Mouse (Mus musculus): ENCODE measurements at regions not wholly inside any gene's neighbourhood (a gene's known extent, or its start where the extent isn't known, plus 50 kb on each side); places are given as distances from the start of the nearest gene placed in this dataset.

GRCm38 (mm10) chr5:51923417-51923816 is 266.9 kb downstream of the Dhx15 start:
- no peak for DNase-seq (ENCODE audit: low read depth, low spot score)

DNA sequence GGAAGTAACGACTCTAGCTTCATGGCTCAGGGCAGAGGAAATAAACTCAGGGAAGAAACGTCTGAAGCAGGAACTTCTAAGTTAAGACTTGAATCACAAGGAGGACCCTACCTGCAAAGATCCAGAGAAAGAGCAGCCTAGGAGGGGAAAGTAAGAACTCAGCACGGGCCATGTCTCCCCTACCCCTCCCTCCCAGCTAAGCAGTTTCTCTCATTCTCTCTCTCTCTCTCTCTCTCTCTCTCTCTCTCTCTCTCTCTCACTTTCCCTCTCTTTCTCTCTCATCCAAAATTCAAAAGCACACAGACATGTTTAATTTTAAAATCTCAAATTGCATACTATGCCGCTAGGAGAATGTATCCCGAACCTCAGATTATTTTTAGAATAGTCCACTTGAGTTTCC is 267.3 kb downstream of the Dhx15 start:
- DNase-seq (ENCODE audit: low read depth, low spot score) = no peak

- DNase-seq (ENCODE audit: low read depth, low spot score) = no peak
Observed at GRCm38 (mm10) chr5:51922494-51922893, 267.8 kb downstream of the Dhx15 start.

DNA sequence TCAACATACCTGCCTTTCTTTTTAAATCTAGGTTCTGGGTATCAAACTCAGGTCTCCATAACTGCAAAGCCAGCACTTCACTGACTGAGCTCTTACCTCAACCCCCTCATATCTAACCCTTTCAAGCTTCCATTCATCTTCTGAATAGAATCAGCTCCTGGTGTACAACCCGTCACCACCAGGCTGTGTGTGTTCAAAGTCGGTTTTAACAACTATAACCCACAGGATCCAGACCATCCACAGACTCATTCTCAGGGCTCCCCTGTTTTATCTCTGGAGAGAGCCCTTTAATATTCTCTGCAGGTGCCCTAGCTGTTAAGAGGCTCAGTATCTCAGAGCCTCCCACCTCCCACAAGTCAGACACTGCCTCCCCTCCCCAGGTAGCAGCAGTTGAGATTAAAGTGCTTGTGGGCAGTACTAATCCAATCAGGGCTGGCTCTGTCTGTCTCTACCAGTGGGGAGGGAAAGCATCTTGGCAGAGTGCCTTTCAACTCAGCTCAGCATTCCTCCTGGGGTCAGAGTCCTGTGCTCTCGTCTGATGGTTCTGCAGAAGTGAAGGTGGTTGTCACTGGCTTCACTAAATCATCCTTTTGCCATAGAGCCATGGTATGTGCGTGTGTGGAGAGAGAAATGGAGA is 272.4 kb downstream of the Dhx15 start:
- no peak for DNase-seq (ENCODE audit: low read depth, low spot score)

DNA sequence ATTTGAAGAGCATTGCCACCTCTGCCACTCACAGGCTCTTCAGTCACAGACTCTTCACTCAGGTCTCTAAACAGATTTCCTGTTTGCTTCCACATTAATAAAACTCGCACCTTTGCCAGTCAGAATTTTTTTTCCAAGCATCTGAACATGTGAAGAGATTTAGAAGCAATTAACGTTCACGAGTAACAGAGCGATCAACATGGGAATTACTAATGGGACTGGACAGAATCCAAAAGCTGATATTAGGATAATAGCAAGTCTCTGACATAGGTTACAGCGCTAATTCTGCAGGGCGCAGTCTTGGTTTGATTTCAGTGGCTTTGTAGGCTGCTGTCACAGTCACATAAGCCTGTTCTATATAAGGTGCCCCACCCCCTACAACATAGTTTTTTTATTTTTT is 275.6 kb downstream of the Dhx15 start:
- DNase-seq (ENCODE audit: low read depth, low spot score) = no peak

- no peak for DNase-seq (ENCODE audit: low read depth, low spot score)
Observed at GRCm38 (mm10) chr5:51908861-51909260, 281.5 kb downstream of the Dhx15 start.

DNA sequence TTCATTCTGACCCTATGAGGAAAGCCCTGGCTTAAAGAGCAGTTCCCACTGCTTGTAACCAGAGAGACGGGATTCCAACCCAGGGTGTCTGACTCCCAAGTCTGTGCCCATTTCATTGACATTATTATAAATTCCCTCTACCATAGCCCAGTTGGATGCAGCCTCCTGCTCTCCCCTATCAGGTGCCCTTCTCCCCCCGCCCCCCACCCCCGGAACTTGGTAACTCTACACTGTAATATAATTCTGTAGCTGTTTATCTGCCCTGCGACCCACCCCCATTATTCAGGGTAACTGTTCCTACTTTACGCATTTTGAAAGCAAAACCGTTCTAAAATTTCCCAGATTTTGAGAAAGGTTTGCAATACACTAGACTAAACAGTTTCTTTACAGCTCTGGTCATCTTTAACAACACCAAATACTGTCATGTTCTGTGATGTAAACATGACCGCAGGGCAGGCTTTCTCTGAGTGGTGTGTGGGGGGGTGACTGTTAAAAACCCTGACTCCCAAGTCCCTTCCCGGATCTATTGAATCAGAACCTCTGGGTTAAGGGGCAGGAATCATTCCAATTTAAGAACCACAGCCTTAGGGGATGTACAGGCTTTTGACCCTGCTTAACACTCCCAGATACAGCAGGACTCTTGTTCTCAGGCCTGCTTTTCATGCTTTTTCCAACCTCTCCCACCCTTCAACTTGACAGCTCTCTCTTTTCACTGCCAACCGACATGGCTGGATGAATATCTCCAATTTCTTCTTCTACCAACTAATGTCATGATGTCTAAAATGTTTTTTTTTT is 283.8 kb downstream of the Dhx15 start:
- DNase-seq (ENCODE audit: low read depth, low spot score) = no peak

- no peak for DNase-seq (ENCODE audit: low read depth, low spot score)
Observed at GRCm38 (mm10) chr5:51894159-51894558, 296.2 kb downstream of the Dhx15 start.

DNA sequence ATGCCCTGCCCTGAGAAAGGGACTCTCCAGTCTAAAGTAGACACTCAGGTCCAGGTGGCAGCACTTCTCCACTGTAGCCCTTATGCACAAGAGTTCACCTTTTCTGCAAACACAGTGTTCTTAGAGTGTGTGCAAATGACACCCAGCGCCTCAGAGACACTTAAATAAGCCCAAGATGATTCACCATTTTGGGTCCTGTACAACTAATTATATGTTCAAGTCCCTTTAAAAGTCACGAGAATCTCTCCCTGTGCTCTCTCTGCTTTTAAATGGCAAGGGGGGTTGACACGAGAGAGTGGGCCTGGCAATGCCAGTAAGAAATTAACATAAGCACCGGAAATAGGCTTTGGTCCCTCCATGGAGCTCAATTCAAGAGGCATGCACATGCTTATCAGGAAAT is 299.0 kb downstream of the Dhx15 start:
- no peak for DNase-seq (ENCODE audit: low read depth, low spot score)

DNA sequence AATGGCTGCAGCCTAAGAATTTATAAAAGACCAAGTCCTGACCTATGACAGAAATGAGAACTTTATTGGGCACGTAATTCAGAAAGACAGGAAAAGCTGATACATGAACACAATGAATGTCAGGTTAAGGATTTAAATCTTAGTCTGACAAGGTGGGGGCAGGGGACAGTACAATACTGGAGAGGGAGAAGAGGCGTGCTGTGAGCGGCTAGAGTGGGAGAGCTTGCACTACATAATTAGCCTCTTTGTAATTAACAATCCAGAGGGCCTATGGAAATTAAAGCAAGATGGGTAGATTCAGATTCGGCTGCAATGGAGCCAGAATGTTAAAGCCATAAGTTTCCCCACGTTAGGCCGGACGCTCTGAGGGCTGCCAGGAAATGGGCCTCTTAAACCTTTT is 301.9 kb downstream of the Dhx15 start:
- no peak for DNase-seq (ENCODE audit: low read depth, low spot score)

DNA sequence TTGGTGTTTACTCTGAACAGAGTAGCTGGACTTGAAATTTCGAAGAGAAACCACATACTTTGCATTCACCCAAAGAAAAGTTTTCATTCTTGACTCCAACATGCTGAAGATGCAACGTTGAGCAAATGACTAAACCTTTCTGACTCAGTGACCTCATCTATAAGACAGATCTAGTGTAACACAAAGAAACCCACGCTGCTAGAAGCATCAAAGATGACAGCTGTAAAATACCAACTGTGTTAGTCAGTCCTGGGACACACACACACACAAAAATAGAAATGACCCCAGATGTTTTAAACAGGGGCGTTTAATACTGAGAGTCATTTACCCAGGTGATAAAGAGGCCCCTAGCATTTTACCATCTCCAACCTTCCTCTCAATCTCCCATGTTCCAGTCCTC is 307.7 kb downstream of the Dhx15 start:
- no peak for DNase-seq (ENCODE audit: low read depth, low spot score)

GRCm38 (mm10) chr5:51882173-51882572 is 308.1 kb downstream of the Dhx15 start:
- DNase-seq (ENCODE audit: low read depth, low spot score) = no peak

DNA sequence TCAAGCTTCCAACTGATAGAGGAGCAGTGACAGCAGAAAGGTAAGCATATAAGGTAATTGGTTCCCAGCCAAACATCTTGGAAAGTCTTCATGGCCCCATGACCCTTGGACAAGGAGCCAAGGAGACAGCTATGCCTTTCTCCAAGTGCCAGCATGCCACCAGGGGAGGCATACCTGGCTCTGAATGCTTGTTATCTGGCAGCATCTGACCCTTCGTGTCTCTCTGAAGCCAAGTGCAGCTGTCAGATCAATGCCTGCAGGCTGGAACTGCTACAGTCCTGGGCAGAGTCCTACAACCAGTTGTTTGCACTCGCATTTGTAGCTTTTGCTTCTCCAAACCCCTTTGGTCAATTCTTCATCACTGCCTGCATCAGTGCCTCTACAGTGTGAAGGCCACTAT is 309.3 kb upstream of the Ppargc1a start:
- no peak for DNase-seq (ENCODE audit: low read depth, low spot score)

DNA sequence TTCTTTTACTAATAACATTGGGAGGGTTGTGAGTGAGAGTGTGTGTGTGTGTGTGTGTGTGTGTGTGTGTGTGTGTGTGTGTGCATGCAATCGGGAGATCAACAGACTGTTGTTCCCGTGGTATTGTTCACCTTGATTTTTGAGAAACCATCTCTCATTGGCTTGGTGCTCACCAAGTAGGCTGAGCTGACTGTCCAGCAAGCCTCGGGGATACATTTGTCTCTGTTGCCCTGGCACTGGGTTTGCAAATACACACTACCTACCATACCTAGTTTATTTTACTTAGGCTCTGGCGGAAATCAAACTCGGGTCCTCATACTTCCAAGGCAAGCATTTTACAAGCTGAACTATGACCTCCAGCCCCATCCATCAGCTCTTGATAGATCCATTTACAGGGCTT is 306.0 kb upstream of the Ppargc1a start:
- no peak for DNase-seq (ENCODE audit: low read depth, low spot score)

DNA sequence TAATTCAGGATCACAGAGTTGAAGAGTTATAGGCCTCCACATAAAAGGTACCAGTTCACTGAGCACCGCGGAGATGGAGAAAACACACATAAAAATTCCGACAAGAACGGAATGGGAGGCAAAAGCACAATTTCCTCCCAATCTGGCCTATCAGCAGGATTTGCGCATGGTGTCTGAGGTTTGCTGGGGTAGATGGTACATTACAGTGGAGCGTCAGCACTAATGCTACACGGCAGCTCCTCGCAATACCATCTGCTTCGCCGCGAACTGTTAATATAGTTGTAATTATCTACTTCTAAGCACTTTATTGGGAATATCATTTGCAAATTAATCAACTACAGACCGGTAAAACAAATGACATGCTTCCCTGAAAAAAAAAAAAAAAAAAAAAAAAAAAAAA is 304.2 kb upstream of the Ppargc1a start:
- no peak for DNase-seq (ENCODE audit: low read depth, low spot score)

- DNase-seq (ENCODE audit: low read depth, low spot score) = no peak
Observed at GRCm38 (mm10) chr5:51868223-51868713, 300.7 kb upstream of the Ppargc1a start.

DNA sequence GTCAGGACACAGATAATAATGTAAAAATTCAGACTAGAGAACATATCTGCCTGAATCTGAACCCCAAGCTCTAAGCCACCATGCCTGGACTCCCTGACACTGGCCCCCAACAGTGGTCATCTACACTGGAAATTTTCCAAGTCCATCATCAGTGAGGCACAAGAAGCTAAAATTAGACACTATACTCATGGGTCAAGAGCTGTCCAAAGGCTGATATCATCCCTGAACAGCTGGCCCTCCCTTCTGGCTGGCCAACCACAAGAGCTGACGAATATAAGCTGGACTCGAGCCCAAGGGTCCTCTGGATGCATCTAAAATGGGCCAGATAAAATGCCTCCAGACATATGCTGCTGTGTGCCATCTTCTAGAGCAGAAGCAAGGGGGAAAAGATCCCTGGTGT is 298.5 kb upstream of the Ppargc1a start:
- no peak for DNase-seq (ENCODE audit: low read depth, low spot score)

DNA sequence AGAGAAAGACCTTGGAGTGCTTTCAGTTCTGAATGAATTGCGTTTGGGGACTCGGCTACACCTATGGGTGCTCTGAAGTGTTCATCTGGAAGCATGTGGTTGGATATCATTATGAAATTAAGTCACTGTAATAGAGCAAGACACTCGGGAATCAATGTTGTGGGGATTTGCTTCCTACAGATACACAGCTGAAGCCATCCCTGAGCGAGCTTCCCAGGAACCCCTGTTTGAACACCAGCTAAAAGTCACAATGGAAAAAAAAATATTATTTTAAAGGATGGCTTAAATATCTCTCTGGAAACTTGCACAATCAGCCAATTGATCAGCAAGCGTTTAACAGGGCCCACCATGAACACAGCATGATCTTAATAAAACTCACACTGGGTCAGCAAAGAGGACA is 293.0 kb upstream of the Ppargc1a start:
- DNase-seq (ENCODE audit: low read depth, low spot score) = no peak

- DNase-seq (ENCODE audit: low read depth, low spot score) = no peak
Observed at GRCm38 (mm10) chr5:51853456-51854124, 286.1 kb upstream of the Ppargc1a start.

GRCm38 (mm10) chr5:51850091-51850490 is 282.6 kb upstream of the Ppargc1a start:
- DNase-seq (ENCODE audit: low read depth, low spot score) = no peak

DNA sequence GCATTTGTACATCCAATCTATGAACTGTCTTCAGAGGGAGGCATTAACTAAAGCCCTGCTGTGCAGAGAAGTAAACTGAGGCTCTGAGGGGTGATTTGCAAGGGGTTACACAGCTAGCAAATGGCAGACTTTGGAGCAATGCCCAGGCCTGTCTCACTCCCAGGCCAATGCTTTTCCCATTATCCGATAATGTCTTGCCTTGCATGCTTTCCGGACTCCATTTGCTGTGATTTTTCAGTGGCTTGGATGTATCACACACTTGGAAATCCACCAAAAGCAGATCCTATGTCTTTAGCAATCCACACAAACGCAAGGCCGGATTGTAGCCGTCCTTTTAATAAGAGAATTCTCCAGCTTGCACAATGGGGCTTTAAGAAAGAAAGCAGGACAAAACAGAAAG is 281.7 kb upstream of the Ppargc1a start:
- DNase-seq (ENCODE audit: low read depth, low spot score) = no peak

GRCm38 (mm10) chr5:51842189-51842588 is 274.7 kb upstream of the Ppargc1a start:
- DNase-seq (ENCODE audit: low read depth, low spot score) = no peak

GRCm38 (mm10) chr5:51841763-51842162 is 274.2 kb upstream of the Ppargc1a start:
- no peak for DNase-seq (ENCODE audit: low read depth, low spot score)
